Mouse (Mus musculus) embryonic facial prominence, embryonic 14.5 days (tissue): Measurements from ENCODE around the gene Ppp1r36. TPM values are rescaled to one million over a fixed set of nuclear protein-coding genes. Genes with fewer than 3 reads are reported as not detected.

Experiments
- ATAC-seq: fragments of 200-750 bp; cut with Nextera tagmentation; 2 replicates; pipeline ENCODE4 v1.8.0; 2017; ENCODE audit warnings: low read depth, moderate number of reproducible peaks, moderate TSS enrichment
- DNase-seq: peaks from one replicate; pipeline ENCODE4 v3.0.0-alpha.2; 2015; ENCODE audit warnings: low spot score
- H3K27ac ChIP-seq: fragments of 300-500 bp; sonication (generic); replicated peaks from 2 replicates; pipeline ENCODE4 v1.5.1; 2014; ENCODE audit warnings: low read depth, mild to moderate bottlenecking, low read length, moderate library complexity
- H3K27me3 ChIP-seq: fragments of 300-500 bp; sonication (generic); replicated peaks from 2 replicates; pipeline ENCODE4 v1.6.1; 2014; ENCODE audit warnings: low read length; ENCODE audit not compliant: control insufficient read depth, insufficient read depth
- H3K36me3 ChIP-seq: fragments of 300-500 bp; sonication (generic); 2 replicates; pipeline ENCODE4 v1.6.1; 2014; ENCODE audit warnings: low read length, mixed read lengths; ENCODE audit not compliant: control insufficient read depth, insufficient read depth
- H3K4me1 ChIP-seq: fragments of 300-500 bp; sonication (generic); 2 replicates; pipeline ENCODE4 v1.6.1; 2014; ENCODE audit warnings: antibody characterized with exemption, low read length; ENCODE audit not compliant: control insufficient read depth, insufficient read depth
- H3K4me2 ChIP-seq: fragments of 300-500 bp; sonication (generic); 2 replicates; pipeline ENCODE4 v1.6.1; 2014; ENCODE audit warnings: low read depth, mild to moderate bottlenecking, low read length, moderate library complexity, mixed read lengths
- H3K4me3 ChIP-seq: fragments of 300-500 bp; sonication (generic); 2 replicates; pipeline ENCODE4 v1.5.1; 2014; ENCODE audit warnings: low read depth, mild to moderate bottlenecking, low read length
- H3K9ac ChIP-seq: fragments of 300-500 bp; sonication (generic); 2 replicates; pipeline ENCODE4 v1.6.1; 2014; ENCODE audit warnings: low read depth, mild to moderate bottlenecking, low read length, moderate library complexity, mixed read lengths
- H3K9me3 ChIP-seq: fragments of 300-500 bp; sonication (generic); 2 replicates; pipeline ENCODE4 v1.6.1; 2016; ENCODE audit warnings: low read length; ENCODE audit not compliant: control insufficient read depth
- WGBS: fragments of 180-500 bp; shearing (Covaris S2); extraction: QIAGEN DNeasy Blood & Tissue Kit; methylation state at CpG from one replicate; pipeline ENCODE4 v1.1.7; 2014; 5-methylcytosine and 5-hydroxymethylcytosine counted together
- polyA plus RNA-seq: library from polyadenylated mRNA; unstranded; fragments of >200 nt; fragmentation: Nextera tagmentation; extraction: Ambion mirVana; gene quantifications from 2 replicates; pipeline ENCODE4 v1.2.1, GENCODE M21; 2014

Ppp1r36 gene
- polyA plus RNA-seq, 1 experiment from 2014 or later = 6.2 TPM

GRCm38 (mm10) chr12:76380151-76380550 is 37.2 kb upstream of the Ppp1r36 start:
- no peak for ATAC-seq
- WGBS = 88% methylated on average over 7 of the region's 7 CpGs

GRCm38 (mm10) chr12:76385342-76385741 is 32.0 kb upstream of the Ppp1r36 start:
- 91% methylated on average over 8 of the region's 8 CpGs for WGBS
- Histone ChIP-seq H3K27me3 (no peaks in the 10 kb centered on the region), H3K4me2 (no peak overlapping the region), H3K27ac (no peak overlapping the region), H3K9ac (no peak overlapping the region), H3K4me1 (no peaks in the 10 kb centered on the region), H3K9me3 (no peaks in the 10 kb centered on the region), H3K36me3 (peaks cover 37% of the 10 kb centered on the region), H3K4me3 (no peak overlapping the region)
- ATAC-seq (no peak), DNase-seq (no peak)

More at GRCm38 (mm10) chr12:76380151-76380550, 37.2 kb upstream of the Ppp1r36 start:
- no peak overlapping the region for H3K27ac ChIP-seq
- H3K27me3 ChIP-seq = no peaks in the 10 kb centered on the region
- H3K9me3 ChIP-seq = no peaks in the 10 kb centered on the region
- DNase-seq = no peak
- no peaks in the 10 kb centered on the region for H3K4me1 ChIP-seq
- H3K36me3 ChIP-seq = peaks cover 8% of the 10 kb centered on the region
- H3K9ac ChIP-seq = no peak overlapping the region
- H3K4me3 ChIP-seq = no peak overlapping the region
- no peak overlapping the region for H3K4me2 ChIP-seq

- Histone ChIP-seq H3K27me3 (no peaks in the 10 kb centered on the region), H3K4me1 (no peaks in the 10 kb centered on the region), H3K36me3 (peaks cover 37% of the 10 kb centered on the region), H3K4me3 (no peak overlapping the region), H3K4me2 (no peak overlapping the region), H3K9ac (no peak overlapping the region), H3K27ac (no peak overlapping the region), H3K9me3 (no peaks in the 10 kb centered on the region)
- DNase-seq (no peak), ATAC-seq (no peak)
- 84% methylated on average over 11 of the region's 11 CpGs for WGBS
These were observed 28.5 kb upstream of the Ppp1r36 start for GRCm38 (mm10) chr12:76388794-76389193.

- Histone ChIP-seq H3K36me3 (peaks cover 18% of the 10 kb centered on the region), H3K4me3 (no peak overlapping the region), H3K27ac (no peak overlapping the region), H3K9me3 (no peaks in the 10 kb centered on the region), H3K27me3 (no peaks in the 10 kb centered on the region), H3K4me2 (no peak overlapping the region), H3K9ac (no peak overlapping the region), H3K4me1 (no peaks in the 10 kb centered on the region)
- no peak for DNase-seq
- 72% methylated on average over 3 of the region's 3 CpGs for WGBS
- no peak for ATAC-seq
These were observed 25.6 kb upstream of the Ppp1r36 start for GRCm38 (mm10) chr12:76391595-76392271.

- Histone ChIP-seq H3K4me3 (no peak overlapping the region), H3K4me1 (no peaks in the 10 kb centered on the region), H3K9ac (no peak overlapping the region), H3K36me3 (peaks cover 13% of the 10 kb centered on the region), H3K9me3 (no peaks in the 10 kb centered on the region), H3K27me3 (no peaks in the 10 kb centered on the region), H3K27ac (no peak overlapping the region), H3K4me2 (no peak overlapping the region)
- ATAC-seq = no peak
- no peak for DNase-seq
- WGBS = 83% methylated on average over 5 of the region's 5 CpGs
These were observed 24.4 kb upstream of the Ppp1r36 start for GRCm38 (mm10) chr12:76392979-76393378.

GRCm38 (mm10) chr12:76397281-76397680 is 20.1 kb upstream of the Ppp1r36 start:
- H3K27me3 ChIP-seq = 0 out of 2 replicates have a peak, but pooled peaks cover 2% of the 10 kb centered on the region
- H3K4me3 ChIP-seq = no peak overlapping the region
- H3K36me3 ChIP-seq = no peaks in the 10 kb centered on the region
- no peak overlapping the region for H3K9ac ChIP-seq
- no peak overlapping the region for H3K27ac ChIP-seq
- no peaks in the 10 kb centered on the region for H3K9me3 ChIP-seq
- DNase-seq (no peak), ATAC-seq (no peak)
- 81% methylated on average over 5 of the region's 5 CpGs for WGBS
- H3K4me1 ChIP-seq = 0 out of 2 replicates have a peak, but pooled peaks cover 5% of the 10 kb centered on the region
- no peak overlapping the region for H3K4me2 ChIP-seq

- H3K36me3 ChIP-seq = no peaks in the 10 kb centered on the region
- DNase-seq = no peak
- H3K27me3 ChIP-seq = peaks cover 33% of the 10 kb centered on the region
- H3K4me3 ChIP-seq = no peak overlapping the region
- 61% methylated on average over 3 of the region's 3 CpGs for WGBS
- H3K27ac ChIP-seq = no peak overlapping the region
- H3K4me1 ChIP-seq = peaks cover 25% of the 10 kb centered on the region
- no peak for ATAC-seq
- no peaks in the 10 kb centered on the region for H3K9me3 ChIP-seq
- H3K9ac ChIP-seq = no peak overlapping the region
- H3K4me2 ChIP-seq = no peak overlapping the region
These were observed 15.7 kb upstream of the Ppp1r36 start for GRCm38 (mm10) chr12:76401674-76402073.

GRCm38 (mm10) chr12:76402991-76403885 is 14.1 kb upstream of the Ppp1r36 start:
- 1% methylated on average over 46 of the region's 54 CpGs for WGBS

More at GRCm38 (mm10) chr12:76402991-76403885, 14.1 kb upstream of the Ppp1r36 start:
- H3K27ac ChIP-seq = peak overlapping the region; percentile 89
- peak overlapping the region; percentile 77 for H3K4me2 ChIP-seq
- peak; percentile 93 for DNase-seq
- H3K4me1 ChIP-seq = peaks cover 23% of the 10 kb centered on the region
- peak; percentile 90 for ATAC-seq
- peak overlapping the region; percentile 57 for H3K4me3 ChIP-seq
- H3K36me3 ChIP-seq = no peaks in the 10 kb centered on the region
- no peaks in the 10 kb centered on the region for H3K9me3 ChIP-seq
- peaks cover 44% of the 10 kb centered on the region for H3K27me3 ChIP-seq
- H3K9ac ChIP-seq = peak overlapping the region; percentile 72
